Comparison of ENCODE assay signal across 8 mouse cellular contexts in genomic region chr11:46310647-46311063, GRCm38 (mm10). TPM values are rescaled to one million over a fixed set of nuclear protein-coding genes. Genes with fewer than 3 reads are reported as not detected.
DNase-seq lines count a peak whose midpoint lies in the region; ATAC-seq and TF ChIP-seq lines count a peak whose summit lies in the region.

No protein-coding gene starts in this region.

- no peak overlapping the region; the same call in 1 of the 2 replicates for H3K9ac ChIP-seq in heart, postnatal 0 days (replicated peaks; ENCODE audit: low read depth, low read length)
- 0 out of 2 replicates have a peak overlapping the region, but pooled peaks have one; percentile 73 for H3K9ac ChIP-seq in ES-Bruce4 (ENCODE audit: low read depth, poor library complexity, severe bottlenecking)
- peak overlapping the region; percentile 90 for H3K9ac ChIP-seq in hindbrain, embryonic 11.5 days (ENCODE audit: low read depth, low read length)
- peak overlapping the region; percentile 92 for H3K9ac ChIP-seq in midbrain, embryonic 13.5 days (replicated peaks)

- no peak for TF ChIP-seq CTCF in heart, postnatal 0 days (IDR thresholded peaks at IDR 0.05; ENCODE audit: low read depth)
- TF ChIP-seq CTCF in ES-Bruce4 (IDR thresholded peaks at IDR 0.05; ENCODE audit: low read depth, low read length), result no peak

- TF ChIP-seq POLR2A in ES-Bruce4 (IDR thresholded peaks at IDR 0.05; ENCODE audit: insufficient read depth, low read length), result no peak

- peak overlapping the region; percentile 88; the same call in 1 of the 2 replicates for H3K4me3 ChIP-seq in heart, postnatal 0 days (ENCODE audit: low read depth, low read length)
- H3K4me3 ChIP-seq in ES-Bruce4 (ENCODE audit: low read depth, low read length), result no peak overlapping the region
- peak overlapping the region; percentile 64 for H3K4me3 ChIP-seq in hindbrain, embryonic 11.5 days (ENCODE audit: low read depth, low read length)
- H3K4me3 ChIP-seq in midbrain, embryonic 13.5 days (replicated peaks), result peak overlapping the region; percentile 77

- no peak overlapping the region for H3K27ac ChIP-seq in heart, postnatal 0 days (ENCODE audit: low read depth)
- no peak overlapping the region for H3K27ac ChIP-seq in ES-Bruce4 (ENCODE audit: insufficient read depth, low read length)
- H3K27ac ChIP-seq in hindbrain, embryonic 11.5 days (ENCODE audit: low read depth, low read length), result peak overlapping the region; percentile 68
- H3K27ac ChIP-seq in midbrain, embryonic 13.5 days, result peak overlapping the region; percentile 93

- DNase-seq in heart, postnatal 0 days (ENCODE audit: low spot score), result no peak
- DNase-seq in heart, postnatal 36 days, result no peak
- peak; percentile 25 for DNase-seq in hindbrain, embryonic 11.5 days (ENCODE audit: low spot score)
- no peak for DNase-seq in c-Kit-positive CD71-positive TER-119-positive erythroid progenitor cells, embryonic 14.5 days (ENCODE audit: low spot score)
- DNase-seq in right cerebral cortex, postnatal 25 days, result no peak

- intact Hi-C loops in heart, postnatal 36 days (cut with DNase I), result no loop called here

- H3K4me2 ChIP-seq in heart, postnatal 0 days (ENCODE audit: low read depth, low read length), result peak overlapping the region; percentile 97
- peak overlapping the region; percentile 81 for H3K4me2 ChIP-seq in hindbrain, embryonic 11.5 days (replicated peaks; ENCODE audit: low read depth, low read length)
- H3K4me2 ChIP-seq in midbrain, embryonic 13.5 days (replicated peaks), result peak overlapping the region; percentile 88

- H3K36me3 ChIP-seq in heart, postnatal 0 days (replicated peaks; ENCODE audit: control insufficient read depth, insufficient read depth, low read length), result no peaks in the 10 kb centered on the region
- no peaks in the 10 kb centered on the region for H3K36me3 ChIP-seq in ES-Bruce4 (ENCODE audit: control insufficient read depth, insufficient read depth, low read length, poor library complexity, severe bottlenecking)
- no peaks in the 10 kb centered on the region for H3K36me3 ChIP-seq in hindbrain, embryonic 11.5 days (ENCODE audit: control insufficient read depth, insufficient read depth, low read length)
- H3K36me3 ChIP-seq in midbrain, embryonic 13.5 days, result peaks cover 11% of the 10 kb centered on the region; the same call in 1 of the 2 replicates

- peaks cover 3% of the 10 kb centered on the region; the same call in 1 of the 2 replicates for H3K27me3 ChIP-seq in heart, postnatal 0 days (ENCODE audit: control insufficient read depth, insufficient read depth, low read length)
- no peaks in the 10 kb centered on the region for H3K27me3 ChIP-seq in ES-Bruce4 (ENCODE audit: control insufficient read depth, insufficient read depth, low read length, poor library complexity, severe bottlenecking)
- H3K27me3 ChIP-seq in hindbrain, embryonic 11.5 days (ENCODE audit: control insufficient read depth, insufficient read depth, low read length), result no peaks in the 10 kb centered on the region
- no peaks in the 10 kb centered on the region for H3K27me3 ChIP-seq in midbrain, embryonic 13.5 days

- ATAC-seq in heart, postnatal 0 days (ENCODE audit: insufficient read depth, low read depth), result no peak
- peak; percentile 4; the same call in 1 of the 2 replicates for ATAC-seq in hindbrain, embryonic 11.5 days (ENCODE audit: low FRiP score)
- ATAC-seq in midbrain, embryonic 13.5 days, result peak; percentile 10
- no peak for ATAC-seq in cerebellum, adult (ENCODE audit: insufficient number of reproducible peaks, low FRiP score, low TSS enrichment)

- TF ChIP-seq EP300 in heart, postnatal 0 days (IDR thresholded peaks at IDR 0.05; ENCODE audit: low read depth), result no peak
- TF ChIP-seq EP300 in ES-Bruce4 (IDR thresholded peaks at IDR 0.05; ENCODE audit: insufficient read depth, low read depth, low read length), result no peak

- H3K9me3 ChIP-seq in heart, postnatal 0 days (replicated peaks; ENCODE audit: control insufficient read depth, low read length), result no peaks in the 10 kb centered on the region
- no peaks in the 10 kb centered on the region for H3K9me3 ChIP-seq in ES-Bruce4 (replicated peaks; ENCODE audit: control insufficient read depth, insufficient read depth, low read length, poor library complexity, severe bottlenecking)
- no peaks in the 10 kb centered on the region for H3K9me3 ChIP-seq in hindbrain, embryonic 11.5 days (ENCODE audit: control insufficient read depth, low read length)
- H3K9me3 ChIP-seq in midbrain, embryonic 13.5 days, result no peaks in the 10 kb centered on the region

- peaks cover 9% of the 10 kb centered on the region; the same call in 1 of the 2 replicates for H3K4me1 ChIP-seq in heart, postnatal 0 days (ENCODE audit: control insufficient read depth, insufficient read depth)
- H3K4me1 ChIP-seq in ES-Bruce4 (ENCODE audit: control insufficient read depth, insufficient read depth, low read length), result no peaks in the 10 kb centered on the region
- peaks cover 2% of the 10 kb centered on the region; the same call in 1 of the 2 replicates for H3K4me1 ChIP-seq in hindbrain, embryonic 11.5 days (replicated peaks; ENCODE audit: control insufficient read depth, insufficient read depth, low read length)
- H3K4me1 ChIP-seq in midbrain, embryonic 13.5 days (replicated peaks), result peaks cover 48% of the 10 kb centered on the region

- WGBS in heart, postnatal 0 days, result 83% methylated on average over 5 of the region's 5 CpGs
- 63% methylated on average over 5 of the region's 5 CpGs for WGBS in hindbrain, embryonic 11.5 days
- WGBS in midbrain, embryonic 13.5 days, result 34% methylated on average over 5 of the region's 5 CpGs

RNA-seq across cellular contexts. Expression of gene Cyfip2, which starts 2.0 kb away (rescaled TPM):
- 15.6 and 22.4 TPM in 2 replicates for total RNA-seq in heart, postnatal 0 days (2014; rRNA removed; ENCODE audit: low replicate concordance)
- 6.0 and 6.3 TPM in 2 replicates for polyA plus RNA-seq in heart, postnatal 0 days (2015; fragmentation: Nextera tagmentation; extraction: Ambion mirVana)
- total RNA-seq in heart, postnatal 36 days (2021), result 10 to 100 TPM; 61.9 to 65.1 TPM
- 31.2 and 33.1 TPM in 2 replicates for polyA plus RNA-seq in ES-Bruce4 (2011; ENCODE audit: insufficient read depth, insufficient read length, low read depth, missing spikeins)
- polyA plus RNA-seq in hindbrain, embryonic 11.5 days (2014; fragmentation: Nextera tagmentation; extraction: Ambion mirVana), result 56.7 and 60.0 TPM in 2 replicates
- polyA plus RNA-seq in midbrain, embryonic 13.5 days (2015; fragmentation: Nextera tagmentation; extraction: Ambion mirVana), result 75.5 and 80.8 TPM in 2 replicates

Comparison
In these comparisons a context has a peak if more than half of its experiments do, and no peak if none do; other contexts are left out.
1. ATAC-seq: peak in hindbrain, embryonic 11.5 days (single experiment) and midbrain, embryonic 13.5 days (single experiment); none in heart, postnatal 0 days (single experiment) and cerebellum, adult (single experiment).
2. H3K27ac ChIP-seq: peak in hindbrain, embryonic 11.5 days (single experiment) and midbrain, embryonic 13.5 days (single experiment); none in heart, postnatal 0 days (single experiment) and ES-Bruce4 (single experiment).
3. Peak in every context shown above with its lines, with median percentiles within 50 percentile points of each other: H3K4me2 ChIP-seq.